Mouse (Mus musculus) kidney, postnatal 14 days (tissue): Measurements from ENCODE around the gene Zfp811.
"Not testable (repeated sequence)": the region's sequence is repeated elsewhere in the genome, so short reads cannot be mapped to it uniquely, and the experiment has no call there.

Experiments used
- DNase-seq: peaks from one replicate; pipeline ENCODE4 v3.0.0; 2022; ENCODE audit warnings: mixed read lengths

Gene Zfp811

GRCm38 (mm10) chr17:32809544-32810374 lies at the start of gene Zfp811:
TSS of gene Zfp811 (minus strand) at chr17:32809931.
- DNase-seq = peak; percentile 27

- DNase-seq = not testable (repeated sequence)
Measured at GRCm38 (mm10) chr17:32856713-32857112, 47.0 kb upstream of the Zfp811 start.

- DNase-seq = no peak
Measured at GRCm38 (mm10) chr17:32851581-32851980, 41.9 kb upstream of the Zfp811 start.

- DNase-seq = no peak
Measured at GRCm38 (mm10) chr17:32841388-32841787, 31.7 kb upstream of the Zfp811 start.

- peak; percentile 34 for DNase-seq
Measured at GRCm38 (mm10) chr17:32839083-32839802, 29.5 kb upstream of the Zfp811 start.

GRCm38 (mm10) chr17:32830418-32830782 lies 20.7 kb upstream of the Zfp811 start:
- DNase-seq = no peak

- DNase-seq = peak; percentile 85
Measured at GRCm38 (mm10) chr17:32829540-32830417, 20.0 kb upstream of the Zfp811 start, which contains the start of gene Zfp799. TSS of gene Zfp799 (minus strand) at chr17:32830261.

- DNase-seq = no peak
Measured at GRCm38 (mm10) chr17:32816074-32816784, 6.5 kb upstream of the Zfp811 start.

- peak; percentile 70 for DNase-seq
Measured at GRCm38 (mm10) chr17:32814136-32814535, 4.4 kb upstream of the Zfp811 start.

- DNase-seq = no peak
Measured at GRCm38 (mm10) chr17:32810648-32811047, 917 bp upstream of the Zfp811 start.

GRCm38 (mm10) chr17:32808921-32809320 lies 810 bp downstream of the Zfp811 start:
- DNase-seq = no peak

GRCm38 (mm10) chr17:32789244-32789643 lies 20.5 kb downstream of the Zfp811 start:
- no peak for DNase-seq

GRCm38 (mm10) chr17:32788576-32788975 lies 21.2 kb downstream of the Zfp811 start:
- no peak for DNase-seq

GRCm38 (mm10) chr17:32788094-32788559 lies 21.6 kb downstream of the Zfp811 start, which contains the start of gene Zfp871:
TSS of gene Zfp871 (minus strand) at chr17:32788287.
- peak; percentile 93 for DNase-seq

GRCm38 (mm10) chr17:32787436-32788093 lies 22.2 kb downstream of the Zfp811 start:
- peak; percentile 68 for DNase-seq

GRCm38 (mm10) chr17:32786944-32787343 lies 22.8 kb downstream of the Zfp811 start:
- DNase-seq = no peak

- DNase-seq = no peak
Measured at GRCm38 (mm10) chr17:32785656-32786055, 24.1 kb downstream of the Zfp811 start.

- no peak for DNase-seq
Measured at GRCm38 (mm10) chr17:32777564-32777963, 32.2 kb downstream of the Zfp811 start.

GRCm38 (mm10) chr17:32771213-32771612 lies 38.5 kb downstream of the Zfp811 start:
- DNase-seq = no peak

- no peak for DNase-seq
Measured at GRCm38 (mm10) chr17:32766422-32766821, 43.3 kb downstream of the Zfp811 start.

GRCm38 (mm10) chr17:32757331-32757730 lies 52.4 kb downstream of the Zfp811 start:
- no peak for DNase-seq
